Mouse (Mus musculus) G1E (cell line): Measurements from ENCODE around the gene Trim37. TPM values are rescaled to one million over a fixed set of nuclear protein-coding genes. Genes with fewer than 3 reads are reported as not detected.

Experiments
- ATAC-seq: 2 replicates; pipeline ENCODE4 v1.8.0; 2016; ENCODE audit warnings: mild to moderate bottlenecking; ENCODE audit not compliant: insufficient number of reproducible peaks, poor library complexity, low FRiP score, severe bottlenecking; ENCODE audit errors: extremely low read depth
- DNase-seq: peaks from one replicate; pipeline ENCODE4 v3.0.0; 2012; ENCODE audit warnings: low spot score
- H3K27me3 ChIP-seq: 2 replicates; pipeline ENCODE4 v1.6.1; 2012; ENCODE audit warnings: mild to moderate bottlenecking, low read length, inconsistent platforms; ENCODE audit not compliant: insufficient read depth
- H3K36me3 ChIP-seq: replicated peaks from 2 replicates; pipeline ENCODE3; 2012; ENCODE audit warnings: mild to moderate bottlenecking, inconsistent platforms
- H3K4me1 ChIP-seq: 2 replicates; pipeline ENCODE4 v1.6.1; 2012; ENCODE audit warnings: low read depth, low read length, inconsistent platforms, mixed read lengths; ENCODE audit not compliant: insufficient read depth
- H3K4me3 ChIP-seq: 2 replicates; pipeline ENCODE4 v1.5.1; 2012; ENCODE audit warnings: low read depth, mild to moderate bottlenecking, inconsistent platforms, low read length, moderate library complexity, mixed read lengths
- H3K9me3 ChIP-seq: replicated peaks from 2 replicates; pipeline ENCODE4 v1.6.1; 2012; ENCODE audit warnings: inconsistent platforms
- CTCF ChIP-seq: IDR thresholded peaks from 2 replicates; pipeline ENCODE4 v1.5.1; 2012; ENCODE audit warnings: low read depth, low read length, inconsistent platforms, mixed read lengths
- GATA1 ChIP-seq: IDR thresholded peaks from 2 replicates; pipeline ENCODE4 v1.6.1; 2012; ENCODE audit warnings: borderline replicate concordance, low read length, inconsistent platforms, mixed read lengths
- GATA2 ChIP-seq: IDR thresholded peaks from 2 replicates; pipeline ENCODE4 v1.6.1; 2012; ENCODE audit warnings: low read depth, low read length, inconsistent platforms, borderline replicate concordance
- POLR2AphosphoS5 ChIP-seq: IDR thresholded peaks from 2 replicates; pipeline ENCODE4 v1.6.1; 2012; ENCODE audit warnings: low read depth, low read length, inconsistent platforms; ENCODE audit not compliant: insufficient replicate concordance
- TAL1 ChIP-seq: conservative IDR thresholded peaks from 2 replicates; pipeline ENCODE4 v1.6.1; 2012; ENCODE audit warnings: low read depth, low read length, inconsistent platforms, mixed read lengths
- polyA plus RNA-seq: library from polyadenylated mRNA; stranded (reverse); fragments of >175 nt; gene quantifications from 2 replicates; pipeline ENCODE4 v1.2.3, GENCODE M21; 2012
- total RNA-seq, 2 experiments: library from RNA; stranded (forward) in 1 of 2; stranded (reverse) in 1 of 2; fragments of 200-1000 nt in 1 of 2; fragments of >200 nt in 1 of 2; fragmentation: Nextera tagmentation in 1 of 2; gene quantifications; 2 replicates each; pipeline ENCODE4 v1.2.3; 2014 to 2017

Trim37 gene
- total and polyA plus RNA-seq, 3 experiments: 14.5 to 54.7 (median 41.2) TPM

DNA sequence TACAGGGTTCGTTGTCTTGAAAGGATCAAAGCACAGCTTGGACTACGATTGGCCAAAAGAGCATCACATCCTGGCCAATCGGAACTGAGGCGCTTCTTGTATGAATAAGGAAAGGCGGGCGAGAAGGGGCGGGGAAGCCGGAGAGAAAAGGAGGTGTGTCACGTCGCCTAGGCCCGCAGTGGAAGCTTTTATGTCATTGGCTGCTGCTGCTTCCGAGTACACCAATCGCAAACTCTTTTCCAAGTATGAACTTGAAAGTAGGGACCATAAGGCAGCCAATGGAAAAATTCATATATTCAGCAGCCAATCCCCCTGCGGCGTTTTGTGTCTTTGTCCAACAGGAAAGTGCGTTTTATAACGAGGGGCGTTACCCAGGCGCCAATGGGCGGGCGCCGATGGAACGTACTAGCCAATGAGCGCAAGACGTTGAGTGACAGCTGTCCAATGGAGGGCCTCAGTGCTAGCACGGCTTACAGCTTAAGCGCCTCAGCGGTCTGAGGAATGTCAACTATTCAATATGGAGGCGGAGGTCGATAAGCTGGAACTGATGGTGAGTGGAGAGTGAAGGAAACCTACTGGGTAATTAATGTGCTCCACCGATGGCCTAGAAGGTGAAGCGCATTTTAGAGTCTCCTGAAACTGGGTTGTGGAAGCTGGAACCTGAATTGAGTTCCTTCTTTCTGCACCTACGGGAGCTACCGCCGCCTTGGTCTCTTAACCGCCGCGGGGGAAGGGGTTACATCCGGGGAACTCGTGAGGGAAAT, 17.9 kb upstream of the Trim37 start, which contains the start of gene Ska2:
Gene Ska2, plus strand, starts transcription at position 480 of the 764 bp plus-strand sequence.
- no peak for TF ChIP-seq POLR2AphosphoS5
- TF ChIP-seq GATA2: no peak
- no peak for TF ChIP-seq TAL1
- no peak for TF ChIP-seq GATA1
- no peak for TF ChIP-seq CTCF
- ATAC-seq: peak; percentile 93
- DNase-seq: peak; percentile 88
- H3K9me3 ChIP-seq: no peaks in the 10 kb centered on the region
- H3K36me3 ChIP-seq: peaks cover 45% of the 10 kb centered on the region
- peak within 1 kb of the TSS; percentile 83 for H3K4me3 ChIP-seq
- H3K27me3 ChIP-seq: no peaks in the 10 kb centered on the region
- H3K4me1 ChIP-seq: peaks cover 7% of the 10 kb centered on the region; the same call in 1 of the 2 replicates

DNA sequence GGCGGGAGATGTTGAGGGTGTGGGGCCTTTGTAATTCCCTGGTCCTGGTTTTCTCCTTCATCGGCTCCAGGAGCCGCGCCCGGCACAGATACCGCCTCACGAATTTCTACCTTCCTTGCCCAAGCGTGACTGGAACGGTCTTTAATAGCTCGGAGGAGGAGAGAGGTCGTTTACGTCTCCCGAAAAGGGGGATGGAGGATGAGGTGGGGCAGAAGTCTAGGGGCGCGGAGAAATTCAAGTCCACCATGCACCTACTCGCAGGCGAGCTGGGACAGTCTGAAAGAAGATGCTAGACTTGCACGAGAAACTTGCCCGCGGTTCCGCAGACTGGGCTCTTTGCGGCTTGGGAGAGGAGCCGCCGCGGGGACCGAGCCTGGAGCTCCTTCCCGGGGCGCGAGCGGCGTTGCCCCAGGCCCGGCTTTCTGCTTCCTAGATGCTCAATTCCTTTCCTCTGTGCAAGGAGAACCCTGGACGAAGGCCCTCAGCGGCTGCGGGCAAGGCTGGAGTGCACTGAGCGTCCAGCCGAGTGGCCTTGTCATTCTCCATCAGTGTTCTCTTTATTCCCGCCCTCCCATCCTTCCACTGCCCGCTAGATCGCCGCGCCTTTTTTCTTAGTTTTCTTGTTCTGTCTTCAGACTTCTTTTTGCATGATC, 17.2 kb upstream of the Trim37 start:
- DNase-seq (peak; percentile 2), ATAC-seq (no peak)
- H3K27me3 ChIP-seq: no peaks in the 10 kb centered on the region
- TF ChIP-seq GATA1 (no peak), GATA2 (no peak), TAL1 (no peak), POLR2AphosphoS5 (no peak), CTCF (no peak)
- no peaks in the 10 kb centered on the region for H3K9me3 ChIP-seq
- H3K36me3 ChIP-seq: peaks cover 45% of the 10 kb centered on the region
- H3K4me3 ChIP-seq: peak overlapping the region; percentile 83
- peaks cover 7% of the 10 kb centered on the region; the same call in 1 of the 2 replicates for H3K4me1 ChIP-seq

DNA sequence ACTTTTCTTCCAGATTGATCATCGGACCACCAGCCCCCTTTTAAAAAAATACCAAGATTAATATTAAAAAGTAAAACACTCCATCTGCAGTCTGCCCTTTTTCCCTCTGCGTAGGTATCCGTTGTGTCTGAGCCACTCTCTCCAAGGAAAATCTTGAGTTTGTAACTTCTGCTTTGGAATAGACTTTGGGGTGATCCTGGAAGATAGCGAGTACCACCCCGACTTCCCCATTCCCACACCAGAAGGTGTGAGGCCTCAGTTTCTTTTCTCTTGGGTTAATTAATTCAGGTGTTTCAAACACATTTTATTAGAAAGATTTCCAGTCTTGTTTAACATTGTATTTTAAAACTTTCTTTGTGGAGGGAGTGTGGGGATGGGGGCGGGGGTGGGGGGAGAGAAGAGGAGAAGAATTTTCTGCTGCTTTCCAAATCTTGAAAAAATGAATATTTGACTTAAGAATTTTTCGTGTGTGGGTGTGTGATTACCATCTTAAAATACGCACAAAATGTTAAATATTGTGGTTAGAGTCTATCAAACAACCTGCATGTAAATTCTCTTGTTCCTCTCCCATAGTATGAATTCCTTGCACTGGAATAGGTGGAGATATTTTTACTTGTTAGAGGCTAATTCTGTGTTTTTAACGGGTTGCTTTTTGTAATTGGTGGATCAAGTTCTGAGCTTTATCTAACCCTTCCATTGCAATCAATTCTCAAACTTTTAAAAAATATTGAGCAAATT, 16.5 kb upstream of the Trim37 start:
- peaks cover 4% of the 10 kb centered on the region; the same call in 1 of the 2 replicates for H3K4me1 ChIP-seq
- no peak for TF ChIP-seq CTCF
- no peak for TF ChIP-seq GATA2
- no peak for TF ChIP-seq TAL1
- no peak for TF ChIP-seq POLR2AphosphoS5
- no peak for TF ChIP-seq GATA1
- no peak for DNase-seq
- no peaks in the 10 kb centered on the region for H3K27me3 ChIP-seq
- H3K36me3 ChIP-seq: peaks cover 45% of the 10 kb centered on the region
- ATAC-seq: no peak
- no peaks in the 10 kb centered on the region for H3K9me3 ChIP-seq
- H3K4me3 ChIP-seq: peak overlapping the region; percentile 83

DNA sequence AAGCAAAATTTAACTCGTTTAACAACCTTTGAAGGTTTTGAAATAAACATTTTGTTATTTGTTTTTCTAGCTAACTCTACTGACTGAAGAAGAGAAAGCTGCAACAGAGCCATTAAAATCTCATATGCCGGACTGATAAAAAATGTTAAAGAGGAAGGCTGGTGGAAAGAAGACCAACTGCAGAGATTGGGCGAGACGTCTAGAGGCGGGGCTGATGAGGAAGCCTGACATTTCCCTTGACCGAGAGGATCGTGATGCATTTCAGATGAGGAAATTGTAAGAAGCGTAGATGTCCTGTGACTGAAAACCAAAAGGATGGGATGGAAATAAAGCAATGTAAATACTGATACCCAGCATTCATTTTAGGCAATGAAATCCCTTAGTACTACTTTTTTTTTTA, 5.0 kb upstream of the Trim37 start:
- no peak for DNase-seq
- ATAC-seq: no peak
- H3K4me3 ChIP-seq: no peak overlapping the region
- no peaks in the 10 kb centered on the region for H3K27me3 ChIP-seq
- H3K4me1 ChIP-seq: peaks cover 9% of the 10 kb centered on the region; the same call in 1 of the 2 replicates
- H3K9me3 ChIP-seq: no peaks in the 10 kb centered on the region
- H3K36me3 ChIP-seq: peaks cover 66% of the 10 kb centered on the region
- TF ChIP-seq GATA2 (no peak), GATA1 (no peak), CTCF (no peak), TAL1 (no peak)

DNA sequence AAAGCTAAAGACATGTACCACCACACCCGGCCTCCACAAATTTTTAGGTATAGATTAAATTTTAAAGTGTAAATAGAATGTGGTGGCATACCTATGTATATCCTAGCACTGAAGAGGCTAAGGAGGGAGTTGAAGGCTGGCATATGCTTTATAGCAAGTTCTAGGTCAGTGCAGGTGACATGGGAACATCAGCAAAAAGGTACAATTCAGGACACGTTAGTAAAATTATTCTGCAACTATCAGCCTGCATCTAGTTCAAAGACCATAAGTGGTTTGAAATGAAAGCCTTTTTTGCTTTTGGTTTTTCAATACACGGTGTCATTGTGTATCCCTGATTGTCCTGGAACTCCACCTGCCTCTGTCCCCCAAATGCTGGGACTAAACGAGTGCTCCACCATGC, 1.3 kb upstream of the Trim37 start:
- Histone ChIP-seq H3K36me3 (peaks cover 55% of the 10 kb centered on the region), H3K4me1 (peaks cover 25% of the 10 kb centered on the region), H3K4me3 (no peak overlapping the region), H3K27me3 (no peaks in the 10 kb centered on the region), H3K9me3 (no peaks in the 10 kb centered on the region)
- TF ChIP-seq GATA2: no peak
- TF ChIP-seq GATA1: no peak
- no peak for TF ChIP-seq POLR2AphosphoS5
- TF ChIP-seq TAL1: no peak
- no peak for ATAC-seq
- no peak for DNase-seq

DNA sequence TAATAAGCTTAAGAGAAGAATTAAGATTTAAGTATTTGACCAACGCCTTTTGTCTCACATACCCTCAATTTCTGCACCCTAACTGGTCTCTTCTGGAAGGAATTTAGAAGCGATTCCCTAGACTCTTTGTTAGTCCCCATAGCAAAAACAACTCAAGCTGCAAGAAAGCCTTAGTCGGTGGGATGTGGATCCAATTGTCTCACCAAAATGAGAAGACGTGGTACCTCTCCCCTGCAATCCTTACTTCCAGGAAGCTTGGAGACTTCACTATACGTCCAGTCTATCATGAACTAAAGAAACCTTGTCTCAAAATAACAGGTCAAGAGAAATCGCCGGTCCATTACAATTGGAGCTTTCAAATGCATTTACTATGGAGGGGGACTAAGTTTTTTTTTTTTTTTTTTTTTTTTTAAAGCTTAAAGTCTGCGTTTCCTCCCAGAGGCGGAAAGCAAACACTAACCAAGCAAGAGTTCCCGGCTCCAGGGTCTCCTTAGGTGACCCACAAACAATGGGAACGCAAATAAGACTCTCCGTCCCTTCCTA, 525 bp upstream of the Trim37 start:
- Histone ChIP-seq H3K27me3 (no peaks in the 10 kb centered on the region), H3K4me3 (peak overlapping the region; percentile 97), H3K4me1 (peaks cover 25% of the 10 kb centered on the region), H3K9me3 (no peaks in the 10 kb centered on the region), H3K36me3 (peaks cover 53% of the 10 kb centered on the region)
- TF ChIP-seq CTCF: no peak
- no peak for TF ChIP-seq GATA2
- no peak for TF ChIP-seq GATA1
- no peak for TF ChIP-seq POLR2AphosphoS5
- no peak for TF ChIP-seq TAL1
- ATAC-seq (no peak), DNase-seq (no peak)
